Mouse (Mus musculus) lung, adult 2 months (tissue): Measurements from ENCODE around the gene Trib2. TPM values are rescaled to one million over a fixed set of nuclear protein-coding genes. Genes with fewer than 3 reads are reported as not detected.

Experiments used
- DNase-seq: peaks from one replicate; pipeline ENCODE4 v3.0.0; 2022
- H3K4me1 ChIP-seq: fragments of 200-500 bp; 2 replicates; pipeline ENCODE4 v1.6.1; 2011; ENCODE audit warnings: low read length; ENCODE audit not compliant: control insufficient read depth, insufficient read depth
- H3K4me3 ChIP-seq: fragments of 200-500 bp; replicated peaks from 2 replicates; pipeline ENCODE3; 2011; ENCODE audit warnings: low read depth, mild to moderate bottlenecking, control low read depth, low read length; ENCODE audit errors: extremely low read depth
- CTCF ChIP-seq: fragments of 200-500 bp; IDR thresholded peaks from 2 replicates; pipeline ENCODE4 v1.5.1; 2011; ENCODE audit warnings: mild to moderate bottlenecking, low read length, control low read depth; ENCODE audit not compliant: insufficient read depth
- POLR2A ChIP-seq: fragments of 200-500 bp; IDR thresholded peaks from 2 replicates; pipeline ENCODE4 v1.6.1; 2011; ENCODE audit warnings: low read depth, mild to moderate bottlenecking, control low read depth, low read length, borderline replicate concordance; ENCODE audit errors: extremely low read depth
- WGBS: fragments of 180-500 bp; shearing (Covaris S2); methylation state at CpG from one replicate; pipeline ENCODE4 v1.1.7; 2018; 5-methylcytosine and 5-hydroxymethylcytosine counted together
- polyA plus RNA-seq: library from polyadenylated mRNA; depleted of rRNA; stranded (reverse); fragments of >200 nt; gene quantifications from 2 replicates; pipeline ENCODE4 v1.2.3, GENCODE M21; 2012

Trib2 gene
- polyA plus RNA-seq, 1 experiment: 34.0 TPM

GRCm38 (mm10) chr12:15815576-15816253, 1.0 kb downstream of the Trib2 start:
- 0 out of 2 replicates have a peak, but pooled peaks have one; percentile 10 for TF ChIP-seq CTCF
- no peak; the same call in 1 of the 2 replicates for TF ChIP-seq POLR2A
- Histone ChIP-seq H3K4me3 (peak overlapping the region; percentile 94), H3K4me1 (peaks cover 11% of the 10 kb centered on the region; the same call in 1 of the 2 replicates)
- WGBS: under 1% methylated on average over 49 of the region's 49 CpGs
- DNase-seq: peak; percentile 68

- WGBS: under 1% methylated on average over 23 of the region's 23 CpGs
- TF ChIP-seq CTCF (no peak), POLR2A (no peak)
- DNase-seq: peak; percentile 49
- H3K4me1 ChIP-seq: peaks cover 11% of the 10 kb centered on the region; the same call in 1 of the 2 replicates
- H3K4me3 ChIP-seq: peak overlapping the region; percentile 94
Measured at GRCm38 (mm10) chr12:15815170-15815575, 1.5 kb downstream of the Trib2 start.

GRCm38 (mm10) chr12:15814249-15815081, 2.3 kb downstream of the Trib2 start:
- Histone ChIP-seq H3K4me1 (peaks cover 15% of the 10 kb centered on the region; the same call in 1 of the 2 replicates), H3K4me3 (peak overlapping the region; percentile 94)
- 1% methylated on average over 32 of the region's 32 CpGs for WGBS
- peak; percentile 45 for DNase-seq
- TF ChIP-seq CTCF (no peak), POLR2A (0 out of 2 replicates have a peak, but pooled peaks have one; percentile 8)

GRCm38 (mm10) chr12:15813819-15814165, 2.9 kb downstream of the Trib2 start:
- peak overlapping the region; percentile 54 for H3K4me3 ChIP-seq
- DNase-seq: no peak
- TF ChIP-seq CTCF: no peak
- TF ChIP-seq POLR2A: no peak
- peaks cover 15% of the 10 kb centered on the region; the same call in 1 of the 2 replicates for H3K4me1 ChIP-seq
- 17% methylated on average over 5 of the region's 5 CpGs for WGBS

GRCm38 (mm10) chr12:15813133-15813818, 3.4 kb downstream of the Trib2 start:
- Histone ChIP-seq H3K4me1 (peaks cover 15% of the 10 kb centered on the region; the same call in 1 of the 2 replicates), H3K4me3 (peak overlapping the region; percentile 54)
- TF ChIP-seq CTCF (no peak), POLR2A (no peak)
- WGBS: 37% methylated on average over 12 of the region's 12 CpGs
- no peak for DNase-seq

GRCm38 (mm10) chr12:15812139-15812962, 4.4 kb downstream of the Trib2 start:
- peak overlapping the region; percentile 54 for H3K4me3 ChIP-seq
- 18% methylated on average over 6 of the region's 6 CpGs for WGBS
- TF ChIP-seq CTCF: no peak
- TF ChIP-seq POLR2A: no peak
- H3K4me1 ChIP-seq: peaks cover 15% of the 10 kb centered on the region; the same call in 1 of the 2 replicates
- DNase-seq: no peak

GRCm38 (mm10) chr12:15811682-15812081, 5.0 kb downstream of the Trib2 start:
- DNase-seq: no peak
- 24% methylated on average over 4 of the region's 4 CpGs for WGBS
- Histone ChIP-seq H3K4me1 (peaks cover 13% of the 10 kb centered on the region; the same call in 1 of the 2 replicates), H3K4me3 (peak overlapping the region; percentile 34)
- TF ChIP-seq CTCF (no peak), POLR2A (no peak)

- no peak for TF ChIP-seq POLR2A
- no peak for TF ChIP-seq CTCF
- 59% methylated on average over 7 of the region's 7 CpGs for WGBS
- Histone ChIP-seq H3K4me3 (no peak overlapping the region), H3K4me1 (peaks cover 13% of the 10 kb centered on the region; the same call in 1 of the 2 replicates)
- DNase-seq: no peak
Measured at GRCm38 (mm10) chr12:15810926-15811325, 5.8 kb downstream of the Trib2 start.
